Mouse (Mus musculus): ENCODE measurements around the gene Rhox2b. TPM values are rescaled to one million over a fixed set of nuclear protein-coding genes. Genes with fewer than 3 reads are reported as not detected.

The Rhox2b gene
- polyA plus RNA-seq (2012; rRNA removed; ENCODE audit: low replicate concordance) = not detected in 2 replicates

DNA sequence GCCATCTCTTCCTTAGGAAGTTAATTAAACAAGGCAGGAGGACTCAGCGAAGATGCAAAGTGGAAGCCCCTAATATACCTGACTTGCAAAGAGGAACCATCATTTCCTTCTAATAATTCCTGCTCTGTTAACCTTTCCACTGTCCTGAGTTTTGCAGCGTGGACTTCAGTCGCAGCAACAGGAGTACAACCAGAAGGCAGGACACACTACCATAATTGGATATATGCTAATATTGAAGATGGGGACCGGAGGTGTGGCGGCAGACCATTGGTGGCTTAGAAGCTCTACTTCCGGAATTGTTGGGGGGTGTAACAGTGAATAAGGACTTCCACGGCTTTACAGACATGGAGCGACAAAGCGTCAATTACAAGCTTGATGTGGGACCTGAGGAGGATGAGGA is at the start of gene Rhox2b:
Rhox2b (plus strand) TSS at position 301 of the 400 bp plus-strand sequence.

DNA sequence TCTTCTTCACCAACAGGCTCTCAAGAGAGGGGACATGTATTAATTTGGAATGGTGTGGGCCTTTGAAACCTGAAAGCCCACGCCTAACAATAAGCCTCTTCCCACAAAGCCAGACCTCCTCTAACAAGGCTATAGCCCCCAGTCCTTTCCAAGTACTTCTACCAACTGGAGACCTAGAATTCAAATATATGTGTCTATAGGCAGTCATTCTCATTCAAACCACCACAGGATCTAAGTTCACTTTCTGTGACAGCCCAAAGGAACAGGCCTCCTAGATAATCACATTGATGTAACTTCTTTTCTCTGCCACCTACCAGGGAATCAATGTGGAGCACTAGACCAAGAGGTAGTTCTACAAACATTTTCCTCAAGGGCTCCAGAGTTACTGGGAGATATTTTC is 32.1 kb upstream of the Rhox2b start, which contains the start of gene Rhox3a2:
Rhox3a2 (plus strand) TSS at position 301 of the 400 bp plus-strand sequence.

DNA sequence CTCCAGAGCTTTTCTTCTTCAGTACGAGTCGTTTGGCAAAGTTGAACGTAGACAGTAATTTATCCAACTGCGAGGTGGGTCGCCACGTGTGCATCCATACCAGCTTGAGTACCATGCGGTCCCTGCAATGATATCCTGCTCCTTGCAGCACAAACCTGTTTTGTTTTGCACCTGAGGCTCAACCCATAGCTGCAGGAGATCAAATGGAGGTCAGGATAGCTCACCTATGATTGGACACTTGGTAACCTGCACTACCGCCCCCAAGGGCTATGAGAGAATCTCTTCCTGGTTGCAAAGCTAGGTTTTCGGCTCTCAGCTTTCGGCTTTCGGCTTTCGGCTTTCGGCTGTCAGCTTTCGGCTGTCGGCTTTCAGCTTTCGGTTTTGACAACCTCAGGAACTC is 21.3 kb upstream of the Rhox2b start, which contains the start of gene Rhox4a2:
Rhox4a2 (plus strand) TSS at position 301 of the 400 bp plus-strand sequence.

DNA sequence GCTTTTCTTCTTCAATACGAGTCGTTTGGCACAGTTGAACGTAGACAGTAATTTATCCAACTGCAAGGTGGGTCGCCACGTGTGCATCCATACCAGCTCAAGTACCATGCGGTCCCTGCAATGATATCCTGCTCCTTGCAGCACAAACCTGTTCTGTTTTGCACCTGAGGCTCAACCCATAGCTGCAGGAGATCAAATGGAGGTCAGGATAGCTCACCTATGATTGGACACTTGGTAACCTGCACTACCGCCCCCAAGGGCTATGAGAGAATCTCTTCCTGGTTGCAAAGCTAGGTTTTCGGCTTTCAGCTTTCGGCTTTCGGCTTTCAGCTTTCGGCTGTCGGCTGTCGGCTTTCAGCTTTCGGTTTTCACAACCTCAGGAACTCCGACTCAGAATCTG is 20.3 kb downstream of the Rhox2b start, which contains the start of gene Rhox4b:
Rhox4b (plus strand) TSS at position 301 of the 400 bp plus-strand sequence.

DNA sequence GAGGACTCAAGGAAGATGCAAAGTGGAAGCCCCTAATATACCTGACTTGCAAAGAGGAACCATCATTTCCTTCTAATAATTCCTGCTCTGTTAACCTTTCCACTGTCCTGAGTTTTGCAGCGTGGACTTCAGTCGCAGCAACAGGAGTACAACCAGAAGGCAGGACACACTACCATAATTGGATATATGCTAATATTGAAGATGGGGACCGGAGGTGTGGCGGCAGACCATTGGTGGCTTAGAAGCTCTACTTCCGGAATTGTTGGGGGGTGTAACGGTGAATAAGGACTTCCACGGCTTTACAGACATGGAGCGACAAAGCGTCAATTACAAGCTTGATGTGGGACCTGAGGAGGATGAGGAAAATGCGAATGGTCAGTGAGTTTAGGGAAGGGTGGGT is 41.5 kb downstream of the Rhox2b start, which contains the start of gene Rhox2c:
Rhox2c (plus strand) TSS at position 301 of the 400 bp plus-strand sequence.

DNA sequence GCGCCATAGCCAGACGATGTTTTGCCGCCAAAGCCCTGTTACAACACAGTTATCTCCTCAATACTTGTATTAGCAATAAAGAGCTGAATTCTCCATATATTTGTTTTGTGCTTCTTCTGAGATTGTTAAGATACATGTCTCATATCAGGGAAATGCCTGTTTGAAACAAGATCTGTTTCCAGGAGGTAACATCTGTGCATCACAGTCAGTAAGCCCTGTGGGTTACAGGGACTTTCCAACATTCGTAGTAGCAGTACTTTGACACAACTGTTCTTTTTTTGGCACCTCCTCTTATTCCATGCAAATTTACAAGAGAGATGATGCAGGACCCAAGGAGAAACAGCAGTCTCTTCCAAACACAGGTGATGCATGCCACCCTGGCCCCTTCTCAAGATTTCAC is 46.4 kb downstream of the Rhox2b start, which contains the start of gene Rhox3c:
Rhox3c (plus strand) TSS at position 301 of the 400 bp plus-strand sequence.

Other genes starting within 250 kb of the Rhox2b start
- gene Akap14, start 243.2 kb upstream of the Rhox2b start, polyA plus RNA-seq (2012; rRNA removed; ENCODE audit: low replicate concordance) = 0.06 TPM in 1 of 2 replicates, not detected in the other
- 71.2 and 175 TPM in 2 replicates for gene Ndufa1, start 220.9 kb upstream of the Rhox2b start, polyA plus RNA-seq (2012; rRNA removed; ENCODE audit: low replicate concordance)
- 0.85 and 1.2 TPM in 2 replicates for gene Rnf113a1, start 220.8 kb upstream of the Rhox2b start, polyA plus RNA-seq (2012; rRNA removed; ENCODE audit: low replicate concordance)
- gene Gm9, start 201.0 kb upstream of the Rhox2b start, polyA plus RNA-seq (2012; rRNA removed; ENCODE audit: low replicate concordance) = not detected in 2 replicates
- not detected in 2 replicates for gene Rhox1, start 189.8 kb upstream of the Rhox2b start, polyA plus RNA-seq (2012; rRNA removed; ENCODE audit: low replicate concordance)
- gene Rhox2a, start 167.1 kb upstream of the Rhox2b start, polyA plus RNA-seq (2012; rRNA removed; ENCODE audit: low replicate concordance) = not detected in 2 replicates
- gene Rhox3a, start 162.1 kb upstream of the Rhox2b start, polyA plus RNA-seq (2012; rRNA removed; ENCODE audit: low replicate concordance) = not detected in 2 replicates
- gene Rhox4a, start 146.7 kb upstream of the Rhox2b start, polyA plus RNA-seq (2012; rRNA removed; ENCODE audit: low replicate concordance) = not detected in 2 replicates
- not detected in 2 replicates for gene Rhox3a2, start 32.0 kb upstream of the Rhox2b start, polyA plus RNA-seq (2012; rRNA removed; ENCODE audit: low replicate concordance)
- not detected in 2 replicates for gene Rhox4a2, start 21.2 kb upstream of the Rhox2b start, polyA plus RNA-seq (2012; rRNA removed; ENCODE audit: low replicate concordance)
- gene Rhox4b, start 20.4 kb downstream of the Rhox2b start, polyA plus RNA-seq (2012; rRNA removed; ENCODE audit: low replicate concordance) = not detected in 2 replicates
- gene Rhox2c, start 41.6 kb downstream of the Rhox2b start, polyA plus RNA-seq (2012; rRNA removed; ENCODE audit: low replicate concordance) = not detected in 2 replicates
- not detected in 2 replicates for gene Rhox3c, start 46.5 kb downstream of the Rhox2b start, polyA plus RNA-seq (2012; rRNA removed; ENCODE audit: low replicate concordance)
- not detected in 2 replicates for gene Rhox4c, start 68.3 kb downstream of the Rhox2b start, polyA plus RNA-seq (2012; rRNA removed; ENCODE audit: low replicate concordance)
- gene Rhox2d, start 81.4 kb downstream of the Rhox2b start, polyA plus RNA-seq (2012; rRNA removed; ENCODE audit: low replicate concordance) = not detected in 2 replicates
- gene Rhox4d, start 102.3 kb downstream of the Rhox2b start, polyA plus RNA-seq (2012; rRNA removed; ENCODE audit: low replicate concordance) = not detected in 2 replicates
- not detected in 2 replicates for gene Rhox2e, start 118.4 kb downstream of the Rhox2b start, polyA plus RNA-seq (2012; rRNA removed; ENCODE audit: low replicate concordance)
- not detected in 2 replicates for gene Rhox3e, start 130.0 kb downstream of the Rhox2b start, polyA plus RNA-seq (2012; rRNA removed; ENCODE audit: low replicate concordance)
- not detected in 2 replicates for gene Rhox4e, start 145.3 kb downstream of the Rhox2b start, polyA plus RNA-seq (2012; rRNA removed; ENCODE audit: low replicate concordance)
- gene Rhox2f, start 159.3 kb downstream of the Rhox2b start, polyA plus RNA-seq (2012; rRNA removed; ENCODE audit: low replicate concordance) = not detected in 2 replicates
- not detected in 2 replicates for gene Rhox3f, start 168.9 kb downstream of the Rhox2b start, polyA plus RNA-seq (2012; rRNA removed; ENCODE audit: low replicate concordance)
- not detected in 2 replicates for gene Rhox4f, start 195.6 kb downstream of the Rhox2b start, polyA plus RNA-seq (2012; rRNA removed; ENCODE audit: low replicate concordance)
- not detected in 2 replicates for gene Rhox3g, start 216.5 kb downstream of the Rhox2b start, polyA plus RNA-seq (2012; rRNA removed; ENCODE audit: low replicate concordance)
- gene Rhox2g, start 231.4 kb downstream of the Rhox2b start, polyA plus RNA-seq (2012; rRNA removed; ENCODE audit: low replicate concordance) = not detected in 2 replicates
- not detected in 2 replicates for gene Rhox4g, start 239.3 kb downstream of the Rhox2b start, polyA plus RNA-seq (2012; rRNA removed; ENCODE audit: low replicate concordance)